Mouse (Mus musculus): ENCODE data around the gene Igfbp6.
A peak's percentile ranks its signal among the peaks of the same experiment; 100 is the strongest.

Gene Igfbp6

DNA sequence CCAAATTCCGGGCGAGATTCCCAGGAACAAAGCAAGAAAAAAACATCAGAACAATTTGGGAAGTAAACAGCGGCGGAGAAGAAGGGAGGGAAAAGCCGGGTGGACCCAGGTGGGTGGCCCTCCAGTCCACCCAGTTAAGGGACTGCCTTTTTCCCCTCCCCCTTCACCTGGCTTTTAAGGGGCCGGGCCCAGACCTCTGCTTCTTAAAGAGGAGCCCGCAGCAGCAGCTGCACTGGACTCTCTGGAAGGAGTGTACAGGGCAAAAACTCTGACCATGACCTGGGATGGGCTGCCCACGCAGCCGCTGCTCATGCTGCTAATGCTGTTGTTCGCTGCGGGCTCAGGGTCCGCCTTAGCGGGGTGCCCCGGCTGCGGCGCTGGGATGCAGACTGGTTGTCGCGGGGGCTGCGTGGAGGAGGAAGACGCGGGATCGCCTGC, at the start of gene Igfbp6:
Gene Igfbp6, plus strand, starts transcription at position 89 of the 438 bp plus-strand sequence.
- peak; percentile 96 for DNase-seq

DNA sequence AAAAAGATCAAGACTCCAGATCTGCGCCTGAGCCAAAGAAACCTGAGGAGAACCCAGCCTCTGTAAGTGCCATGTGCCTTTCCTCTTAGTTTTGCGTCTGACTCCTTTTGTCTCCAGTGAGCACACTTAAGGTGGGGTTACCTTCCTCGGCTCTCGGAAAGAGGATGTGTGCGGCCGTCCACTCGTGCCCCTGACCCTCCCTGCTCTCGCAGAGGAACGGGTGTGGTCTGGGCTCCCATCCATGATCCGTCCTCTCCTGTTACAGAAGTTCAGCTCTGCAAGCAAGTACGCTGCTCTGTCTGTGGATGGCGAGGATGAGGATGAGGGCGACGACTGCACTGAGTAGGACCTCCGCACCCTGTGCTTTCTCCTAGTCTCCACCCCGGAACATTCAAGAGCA, 49.2 kb upstream of the Igfbp6 start:
- DNase-seq, result peak; percentile 96

DNA sequence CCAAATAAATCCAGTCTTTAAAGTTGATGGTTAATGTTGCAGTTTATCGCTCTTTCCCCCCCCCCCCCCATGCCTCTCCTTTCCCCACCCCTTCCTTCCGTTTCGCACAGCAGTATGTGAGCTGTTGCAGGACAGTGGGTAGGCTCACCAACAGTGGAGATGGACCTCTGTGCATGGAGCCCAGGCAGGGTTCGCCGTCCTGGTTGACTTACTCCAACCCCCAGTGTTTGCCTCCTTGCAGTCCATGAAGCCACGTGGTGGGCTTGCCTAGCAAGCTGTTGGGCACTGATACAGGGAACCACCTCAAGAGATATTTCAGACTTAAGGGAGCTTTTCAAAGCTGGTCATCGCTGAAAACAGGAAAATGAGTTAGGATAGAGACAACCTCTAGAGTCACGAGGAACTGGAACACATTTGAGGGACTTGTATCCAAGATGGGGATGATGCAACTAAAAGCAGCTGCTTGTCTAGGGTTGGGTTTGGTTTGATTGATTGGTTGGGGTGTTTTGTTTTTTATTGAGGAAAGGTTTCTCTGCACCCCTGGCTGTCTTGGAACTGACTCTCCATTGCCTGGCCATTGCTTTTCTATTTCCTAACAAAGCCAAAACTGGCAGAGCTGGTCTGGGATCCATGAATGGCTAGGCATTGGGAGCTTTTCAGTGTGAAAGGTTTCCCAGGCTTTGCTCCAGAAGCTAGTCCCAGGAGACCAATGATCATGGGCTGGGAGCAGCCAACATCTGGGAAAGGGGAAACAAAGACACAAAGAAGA, 46.8 kb upstream of the Igfbp6 start:
- DNase-seq, result peak; percentile 98

DNA sequence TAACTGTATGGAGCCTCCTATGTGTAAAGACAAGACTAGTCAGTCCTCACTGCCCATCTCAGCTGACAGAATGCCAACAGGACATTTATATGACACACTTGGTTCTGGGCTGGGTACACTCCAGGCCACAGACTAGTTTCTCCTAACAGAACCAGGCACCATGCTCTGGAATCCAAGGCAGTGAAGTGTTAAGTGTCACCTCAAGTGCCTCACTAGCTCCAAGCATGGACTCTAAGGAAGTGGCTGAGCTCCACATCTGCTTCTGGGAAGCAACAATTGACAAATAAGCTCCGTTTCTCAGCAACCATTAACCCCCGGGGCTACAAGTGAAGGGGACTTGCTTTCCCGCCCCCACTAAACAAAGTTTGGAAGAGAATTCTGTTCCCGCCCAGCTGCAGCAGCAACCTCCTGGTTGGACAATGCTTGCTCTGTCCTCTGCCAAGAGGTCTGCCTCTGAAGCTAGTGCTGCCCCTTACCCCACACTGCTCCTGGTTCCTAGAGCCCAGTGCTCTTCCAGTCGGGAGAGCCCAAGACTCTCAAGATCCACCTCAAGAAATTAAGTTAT, 46.1 kb upstream of the Igfbp6 start:
- peak; percentile 98 for DNase-seq

DNA sequence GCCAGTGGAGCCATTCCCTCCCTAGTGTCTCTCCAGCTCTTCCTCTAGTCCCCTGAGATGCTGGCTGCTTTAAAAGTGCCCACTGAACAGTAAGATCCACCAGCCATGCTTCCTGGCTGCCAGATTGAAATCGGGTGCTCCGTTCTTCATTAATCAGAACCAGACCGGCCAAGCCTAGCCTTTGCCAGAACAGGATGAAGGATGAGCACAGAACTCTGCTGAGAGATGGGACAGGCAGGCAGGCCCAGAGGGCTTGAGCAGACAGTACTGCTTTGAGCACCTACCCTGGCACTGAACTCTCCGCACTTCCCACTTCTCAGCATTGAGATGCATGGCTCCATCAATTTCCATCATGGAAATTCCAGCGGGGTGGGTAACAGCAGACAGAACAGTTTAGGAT, 44.9 kb upstream of the Igfbp6 start:
- DNase-seq, result peak; percentile 95

DNA sequence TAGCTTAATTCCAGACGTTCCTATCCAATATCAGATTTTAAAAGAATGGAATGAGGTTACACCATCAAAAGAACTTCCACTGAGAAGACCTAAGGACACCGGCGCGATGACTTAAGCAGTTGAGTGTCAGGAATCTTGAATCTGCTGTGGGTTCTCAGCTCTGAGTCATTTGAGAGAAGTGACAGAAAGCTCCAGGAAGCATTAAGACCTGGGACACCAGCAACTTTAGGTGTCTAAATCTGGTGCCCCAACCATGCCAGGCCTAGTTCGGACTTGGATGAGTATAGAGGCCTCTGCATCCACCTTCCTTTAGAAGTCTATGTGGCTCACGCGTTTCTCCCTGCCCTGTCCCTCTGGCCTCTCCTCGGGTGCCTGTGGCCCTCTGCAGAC, 44.4 kb upstream of the Igfbp6 start:
- no peak for DNase-seq

DNA sequence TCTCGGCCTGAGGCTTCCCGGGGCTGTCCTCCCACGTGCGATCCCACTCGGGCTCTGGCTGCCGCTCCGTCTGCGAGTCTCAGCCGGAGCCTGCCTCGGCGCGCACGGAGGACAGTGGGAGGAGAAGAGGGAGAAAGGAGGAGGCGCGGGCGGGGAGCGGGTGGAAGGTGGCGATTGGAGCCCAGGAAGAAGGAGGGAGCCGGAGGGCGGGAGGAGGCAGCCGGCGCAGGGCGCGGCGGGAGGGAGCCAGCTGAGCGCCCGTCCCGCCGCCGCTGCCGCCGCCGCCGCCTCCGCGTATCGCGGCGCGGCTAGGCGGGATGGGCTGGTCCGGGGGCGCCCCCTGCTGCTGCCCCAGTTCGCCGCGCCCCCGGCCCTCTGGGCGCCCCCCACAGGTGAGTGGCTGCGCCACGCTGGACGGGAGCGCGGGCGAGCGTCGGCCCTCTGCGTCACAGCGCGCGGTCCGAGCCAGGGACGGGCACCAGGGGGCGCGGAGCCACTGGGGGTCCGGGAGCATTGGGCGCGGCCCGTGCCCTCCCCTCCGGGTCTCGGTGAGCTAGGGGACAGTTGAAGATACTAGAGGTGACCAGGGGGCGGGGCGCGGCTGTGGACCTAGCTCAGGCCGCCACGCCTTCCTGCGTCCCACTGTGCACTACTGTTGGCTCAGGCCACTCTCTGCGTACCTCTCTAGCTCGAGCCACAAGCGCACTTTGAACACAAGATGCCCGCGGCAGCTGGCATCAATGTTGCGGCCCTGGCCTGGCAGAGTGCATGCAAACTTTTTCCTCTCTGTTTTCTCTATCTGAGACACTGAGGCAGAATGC, 43.8 kb upstream of the Igfbp6 start, which contains the start of gene Tns2:
Gene Tns2, plus strand, starts transcription at position 253 of the 821 bp plus-strand sequence.
- peak; percentile 99 for DNase-seq

DNA sequence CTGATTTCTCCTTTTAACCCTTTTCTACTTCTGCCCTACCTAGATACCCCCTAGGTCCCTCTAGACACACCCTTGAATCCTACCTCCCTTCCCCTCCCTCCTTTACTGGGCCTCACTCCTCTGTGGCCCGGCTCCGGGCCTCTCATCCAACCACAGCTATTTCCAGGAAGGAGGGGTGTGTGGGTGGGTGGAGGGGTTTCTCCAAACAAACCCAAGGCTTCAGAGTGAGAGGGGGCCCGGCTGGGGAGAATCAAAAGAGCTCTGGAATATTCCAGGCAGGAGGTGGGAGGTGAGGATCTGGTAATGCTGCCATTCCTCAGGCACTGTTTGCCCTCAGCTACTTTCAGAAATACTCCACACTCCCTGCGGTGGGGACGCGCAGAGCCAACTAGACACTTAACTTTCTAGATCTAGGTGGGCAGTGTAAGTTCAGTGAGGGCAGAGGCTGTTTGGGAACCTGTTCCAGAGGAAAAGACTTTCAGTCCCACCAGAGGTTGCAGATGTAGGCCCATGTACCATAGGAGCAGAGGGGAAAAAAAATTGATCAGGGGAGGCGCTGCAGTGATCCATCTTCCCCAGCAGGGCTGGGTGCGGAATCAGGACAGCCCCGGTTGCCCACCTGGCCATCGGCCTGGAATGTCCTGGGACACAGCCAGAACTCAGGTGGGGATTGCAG, 43.0 kb upstream of the Igfbp6 start:
- DNase-seq, result peak; percentile 98

DNA sequence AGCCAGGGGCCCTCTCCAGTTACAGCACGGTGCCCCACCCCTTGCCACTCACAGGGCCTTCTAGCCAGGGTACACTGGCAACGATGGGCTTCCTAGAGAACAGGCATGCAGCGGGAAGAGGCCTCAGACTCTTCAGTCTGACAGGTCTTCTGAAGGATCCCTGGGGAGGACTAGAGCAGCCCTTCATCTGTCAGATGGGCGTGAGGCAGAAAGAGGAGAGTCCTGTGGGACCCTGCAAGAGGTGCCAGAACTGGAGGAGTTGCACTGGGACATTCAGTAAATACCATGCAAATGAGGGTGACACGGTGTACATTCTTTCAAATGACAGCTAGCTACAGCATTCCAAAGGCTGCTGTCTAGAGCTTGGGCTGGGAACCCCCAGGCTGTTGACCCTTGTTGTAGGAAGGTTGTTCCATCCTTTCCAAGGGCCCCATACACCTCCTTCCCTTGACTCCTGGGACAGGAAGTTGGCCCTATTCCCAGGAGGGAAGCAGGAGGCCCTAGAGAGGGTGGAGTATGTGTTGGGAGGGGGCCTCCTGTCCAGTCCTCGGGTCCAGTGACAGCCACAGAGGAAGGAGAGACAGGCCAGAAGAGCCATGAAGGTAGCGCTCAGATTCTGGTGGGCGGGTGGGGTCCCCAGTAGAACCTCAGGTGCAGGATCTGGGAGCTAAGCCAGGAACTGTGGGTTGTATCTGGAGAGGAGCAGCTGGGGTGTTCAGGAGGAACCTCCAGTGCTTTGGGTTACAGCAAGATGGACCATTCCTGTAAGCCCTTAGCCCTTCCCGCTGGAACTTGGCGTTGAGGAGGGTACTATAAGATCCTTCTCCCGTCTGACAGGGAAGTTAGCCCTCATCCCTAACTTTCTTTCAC, 42.3 kb upstream of the Igfbp6 start:
- DNase-seq, result peak; percentile 99

DNA sequence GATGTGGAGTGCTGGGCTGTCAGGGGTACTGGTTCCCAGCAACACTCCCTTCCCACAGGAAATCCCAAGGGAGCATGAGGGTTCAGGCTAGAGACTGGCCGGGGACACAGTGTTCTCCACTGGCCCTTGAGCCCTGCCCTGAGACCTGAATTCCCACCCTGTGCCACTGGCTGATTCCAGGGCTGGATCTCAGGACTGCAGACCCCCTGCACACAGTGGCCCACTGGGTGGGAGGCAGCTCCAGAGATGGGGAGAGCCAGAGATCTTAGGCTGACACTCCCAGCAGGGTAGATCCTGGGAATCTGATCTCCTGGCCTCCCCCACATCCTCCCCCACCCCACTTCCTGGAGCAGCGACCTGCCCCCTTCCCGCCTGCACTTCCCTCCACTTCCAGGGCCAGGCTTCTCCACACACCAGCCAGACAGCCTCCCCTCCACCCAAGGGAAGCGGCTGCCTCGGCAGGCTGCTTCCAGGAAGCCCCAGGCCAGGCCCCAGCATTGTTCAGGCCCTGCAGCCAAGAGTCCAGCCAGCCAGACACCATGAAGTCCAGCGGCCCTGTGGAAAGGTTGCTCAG, 41.5 kb upstream of the Igfbp6 start:
- peak; percentile 99 for DNase-seq

DNA sequence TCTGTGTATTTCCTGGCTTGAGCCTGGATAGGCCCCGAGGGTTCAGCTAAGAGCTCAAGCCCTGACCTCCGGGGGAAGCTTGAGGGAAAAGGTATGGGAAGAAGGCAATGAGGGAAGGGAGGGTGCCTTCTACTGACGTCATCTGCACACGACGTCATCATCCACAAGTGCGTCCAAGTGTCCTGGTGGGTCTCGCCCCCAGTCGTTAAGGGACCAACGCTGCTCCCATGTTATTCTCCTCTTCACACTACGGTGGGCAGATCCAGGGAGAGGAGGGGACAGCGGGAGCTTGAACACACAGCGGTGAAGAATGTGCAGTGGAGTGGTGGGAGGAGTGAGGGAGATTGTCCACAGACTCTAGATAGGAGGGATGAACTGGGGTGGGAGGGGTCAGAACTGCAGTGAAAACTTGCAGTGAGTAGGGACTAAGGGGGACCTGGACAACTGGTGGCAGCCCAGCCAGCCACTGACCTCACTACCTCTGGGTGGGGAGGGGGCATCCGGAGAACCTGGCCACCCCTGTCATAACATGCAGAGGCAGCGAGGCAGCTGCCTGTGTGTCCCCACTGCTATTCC, 40.7 kb upstream of the Igfbp6 start:
- DNase-seq, result peak; percentile 99

DNA sequence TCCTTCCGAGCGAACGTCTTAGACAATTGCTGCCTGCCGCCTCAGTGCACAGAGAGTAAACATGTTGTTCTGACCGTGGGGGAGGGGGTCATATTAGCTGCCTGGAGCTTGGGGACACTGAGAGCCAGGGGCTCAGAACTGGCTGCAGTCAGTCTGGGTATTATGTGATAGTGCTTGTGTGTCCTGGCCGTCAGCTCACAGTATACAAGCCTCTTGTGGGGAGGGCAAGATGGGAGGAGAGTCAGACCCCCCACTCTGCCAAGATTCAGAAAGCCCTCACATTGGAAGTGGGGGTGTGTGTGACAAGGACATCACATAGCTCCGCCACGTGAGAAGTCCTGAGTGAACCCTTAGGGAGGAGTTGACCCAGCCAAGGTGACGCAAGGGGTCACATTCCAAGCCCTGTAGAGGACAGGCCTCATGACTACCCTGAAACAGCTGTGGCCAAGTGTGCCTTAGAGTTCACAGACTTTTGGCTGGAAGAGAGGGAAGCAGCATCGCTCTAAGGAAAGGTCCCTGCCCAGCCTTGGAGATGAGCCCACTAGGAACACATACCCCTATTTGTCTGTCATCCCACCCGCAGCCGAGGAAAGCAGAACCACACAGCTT, 40.1 kb upstream of the Igfbp6 start:
- DNase-seq, result peak; percentile 100

DNA sequence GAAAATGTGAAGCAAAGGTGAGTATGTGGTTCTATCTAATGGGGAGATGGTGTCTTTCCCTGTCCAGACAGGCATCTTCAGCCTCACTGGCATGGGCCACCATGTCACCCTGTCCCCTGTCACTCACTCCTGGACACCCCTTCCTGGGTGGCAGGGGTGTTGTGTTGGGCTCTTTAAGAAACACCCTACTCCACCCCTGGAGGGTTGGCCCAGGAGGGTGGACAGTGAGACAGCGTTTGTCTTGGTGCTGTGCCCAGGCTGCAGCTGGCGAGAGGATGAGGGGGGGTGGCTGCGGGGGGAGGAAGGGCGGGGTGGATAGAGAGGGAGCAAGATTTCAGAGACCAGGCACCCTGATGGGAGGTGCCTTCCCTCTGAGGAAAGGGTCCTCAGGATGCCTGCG, 38.8 kb upstream of the Igfbp6 start:
- peak; percentile 99 for DNase-seq

DNA sequence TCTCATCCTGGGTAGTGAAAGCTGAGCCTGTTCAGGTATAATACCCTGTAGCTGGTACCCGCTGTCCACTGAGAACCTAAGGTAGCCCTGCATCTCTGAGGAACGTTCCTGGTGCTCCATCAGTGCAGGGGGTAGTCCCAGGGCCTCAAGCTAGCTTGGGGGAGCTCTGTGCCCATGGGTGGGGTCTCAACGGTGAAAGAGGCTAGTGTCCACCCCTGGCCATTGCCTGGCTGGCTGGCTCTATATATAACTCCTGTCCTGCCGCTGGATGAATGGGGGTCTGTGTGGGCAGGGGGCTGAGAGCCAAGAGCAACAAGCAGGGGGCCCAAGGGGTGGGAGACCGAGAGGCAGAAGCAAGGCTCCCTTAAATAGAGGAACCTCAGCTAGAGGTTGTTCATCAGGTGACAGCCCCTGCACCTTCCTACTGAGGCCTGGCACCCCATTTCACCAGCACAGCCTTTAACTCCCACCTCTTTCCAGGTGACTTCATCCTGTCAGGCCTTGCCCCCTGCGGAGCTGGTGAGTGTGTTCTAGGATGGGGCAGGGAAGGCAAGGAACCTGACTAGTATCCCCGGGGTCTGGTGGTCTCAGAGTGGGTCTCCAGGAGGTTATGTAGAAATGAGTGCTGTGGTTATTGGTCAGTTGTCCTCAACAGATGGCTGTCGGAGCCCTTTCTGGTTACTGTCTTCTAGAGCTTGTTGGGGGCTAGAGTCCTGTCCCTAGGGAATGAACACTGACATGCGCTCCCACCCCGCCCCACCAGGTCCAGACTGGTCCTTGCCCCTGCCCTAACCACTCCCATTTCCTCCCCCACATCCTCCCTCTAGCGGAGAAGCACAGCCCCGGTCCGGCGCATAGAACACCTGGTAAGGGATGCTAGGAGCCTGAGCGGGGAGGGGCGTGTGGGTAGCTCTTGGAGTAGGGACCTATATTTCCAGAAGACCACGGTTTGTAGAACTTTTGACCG, 38.1 kb upstream of the Igfbp6 start:
- peak; percentile 98 for DNase-seq

DNA sequence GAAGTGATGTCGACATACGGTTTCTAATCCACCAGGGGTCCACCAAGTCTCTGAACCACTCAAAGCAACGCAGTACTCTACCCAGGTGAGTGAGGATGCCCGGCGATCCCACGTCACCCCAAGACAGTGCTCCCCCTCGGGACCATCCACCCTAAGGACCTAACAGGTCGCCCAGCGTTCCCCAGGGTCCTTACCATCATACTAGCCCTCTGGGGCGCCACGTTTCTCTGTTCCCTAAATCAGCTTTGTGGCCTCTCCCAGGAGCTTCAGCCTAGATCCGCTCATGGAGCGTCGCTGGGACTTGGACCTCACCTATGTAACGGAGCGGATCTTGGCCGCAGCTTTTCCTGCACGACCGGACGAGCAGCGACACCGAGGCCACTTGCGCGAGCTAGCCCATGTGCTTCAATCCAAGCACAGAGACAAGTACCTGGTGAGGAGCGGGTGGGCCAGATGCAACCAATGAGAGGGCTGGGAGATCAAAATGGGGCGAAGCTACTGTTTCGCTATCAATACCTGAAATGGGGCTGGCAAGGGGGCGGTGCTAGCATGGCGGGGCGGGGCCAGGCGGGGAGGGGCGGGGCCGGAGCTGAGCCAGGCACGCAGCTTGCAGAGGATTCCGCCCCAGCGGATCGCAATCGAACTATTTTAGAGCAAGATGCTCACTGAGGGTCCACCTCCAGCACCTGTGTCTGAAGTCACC, 37.3 kb upstream of the Igfbp6 start:
- peak; percentile 96 for DNase-seq

DNA sequence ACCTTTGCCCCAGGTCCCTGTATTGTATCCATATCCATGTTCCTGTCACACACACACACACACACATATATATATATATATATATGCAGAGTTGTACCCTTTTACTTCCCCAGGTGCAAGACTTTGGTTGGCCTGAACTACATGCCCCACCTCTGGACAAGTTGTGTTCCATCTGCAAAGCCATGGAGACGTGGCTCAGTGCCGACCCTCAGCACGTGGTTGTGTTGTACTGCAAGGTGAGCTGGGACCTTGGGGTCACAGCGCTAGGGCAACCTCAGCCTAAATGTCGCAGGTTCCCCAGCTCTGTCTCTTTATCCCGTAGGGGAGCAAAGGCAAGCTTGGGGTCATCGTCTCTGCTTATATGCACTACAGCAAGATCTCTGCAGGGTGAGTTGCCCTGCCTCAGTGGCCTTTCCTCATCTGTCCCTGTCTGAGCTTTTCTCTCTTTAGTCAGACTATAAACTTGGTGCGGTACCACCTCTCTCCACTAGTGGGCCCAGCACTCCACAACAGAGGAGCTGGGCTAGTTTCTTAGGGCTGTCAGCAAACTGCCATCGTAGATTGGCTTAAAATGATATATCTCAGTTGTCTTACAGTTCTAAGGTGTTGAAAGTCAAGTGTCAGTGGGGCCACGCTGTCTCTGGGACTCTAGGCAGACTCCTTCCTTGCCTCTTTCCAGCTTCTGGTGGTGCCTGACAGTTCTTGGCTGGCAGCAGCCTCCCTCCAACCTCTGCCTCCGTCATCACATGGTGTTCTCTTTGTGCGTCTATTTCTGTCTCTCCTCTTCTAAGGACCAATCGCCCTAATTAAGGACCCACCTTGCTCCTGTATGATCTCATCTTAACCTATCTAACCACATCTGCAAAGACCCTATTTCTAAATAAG, 36.2 kb upstream of the Igfbp6 start:
- DNase-seq, result peak; percentile 94

DNA sequence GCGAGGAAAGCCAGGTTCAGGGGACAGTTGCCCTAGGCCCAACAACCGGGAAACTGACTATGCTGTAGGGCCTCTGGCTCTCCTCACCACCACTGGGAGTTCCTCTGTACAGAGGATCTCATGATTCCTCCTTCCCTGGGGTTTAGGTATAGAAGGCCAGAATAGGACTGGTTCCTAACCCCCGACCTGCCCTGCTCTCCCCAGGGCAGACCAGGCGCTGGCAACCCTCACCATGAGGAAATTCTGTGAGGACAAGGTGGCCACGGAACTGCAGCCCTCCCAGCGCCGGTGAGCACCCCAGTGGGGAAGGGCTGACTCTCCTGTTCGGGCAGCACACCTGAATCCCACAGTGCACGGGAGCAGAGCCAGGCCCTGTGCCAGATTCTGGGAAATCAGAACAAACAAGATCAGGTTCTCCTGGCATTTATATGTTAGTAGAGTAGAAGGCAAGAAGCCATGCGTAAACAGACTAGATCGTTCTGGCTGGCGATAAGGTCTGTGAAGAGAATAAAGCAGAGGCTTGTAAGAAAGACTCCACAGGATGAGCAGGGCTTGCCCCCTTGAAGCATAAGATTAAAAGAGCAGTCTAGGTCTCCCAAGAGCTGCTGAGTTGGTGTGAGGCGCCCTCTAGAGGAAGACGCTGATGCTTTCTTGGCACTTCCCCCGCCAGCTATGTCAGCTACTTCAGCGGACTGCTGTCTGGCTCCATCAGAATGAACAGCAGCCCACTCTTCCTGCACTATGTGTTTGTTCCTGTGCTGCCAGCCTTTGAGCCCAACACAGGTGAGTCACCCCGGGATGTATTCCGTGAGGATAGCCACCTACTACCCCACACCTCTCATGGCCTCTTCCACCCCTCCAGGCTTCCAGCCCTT, 35.3 kb upstream of the Igfbp6 start:
- peak; percentile 97 for DNase-seq
